Comparison of ENCODE assay signal across 8 mouse cellular contexts in genomic region chr12:12904512-12904953, GRCm38 (mm10). TPM values are rescaled to one million over a fixed set of nuclear protein-coding genes. Genes with fewer than 3 reads are reported as not detected.
DNase-seq lines count a peak whose midpoint lies in the region; ATAC-seq and TF ChIP-seq lines count a peak whose summit lies in the region.

No protein-coding gene starts in this region.

- peaks cover 13% of the 10 kb centered on the region for H3K4me1 ChIP-seq in hindbrain, embryonic 11.5 days (replicated peaks; ENCODE audit: control insufficient read depth, insufficient read depth, low read length)
- H3K4me1 ChIP-seq in lung, postnatal 0 days (ENCODE audit: insufficient read depth, low read depth, low read length): peaks cover 4% of the 10 kb centered on the region; the same call in 1 of the 2 replicates

- TF ChIP-seq EP300 in lung, postnatal 0 days (IDR thresholded peaks at IDR 0.05): no peak

- H3K27ac ChIP-seq in hindbrain, embryonic 11.5 days (ENCODE audit: low read depth, low read length): peak overlapping the region; percentile 92
- H3K27ac ChIP-seq in lung, postnatal 0 days (ENCODE audit: low read length): no peak overlapping the region

- H3K9me3 ChIP-seq in hindbrain, embryonic 11.5 days (ENCODE audit: control insufficient read depth, low read length): no peaks in the 10 kb centered on the region
- H3K9me3 ChIP-seq in lung, postnatal 0 days (ENCODE audit: low read length): no peaks in the 10 kb centered on the region

- ATAC-seq in hindbrain, embryonic 11.5 days (ENCODE audit: low FRiP score): peak; percentile 98
- ATAC-seq in lung, postnatal 0 days: peak; percentile 91

- peak overlapping the region; percentile 49 for H3K4me2 ChIP-seq in hindbrain, embryonic 11.5 days (replicated peaks; ENCODE audit: low read depth, low read length)
- peak overlapping the region; percentile 45 for H3K4me2 ChIP-seq in lung, postnatal 0 days (replicated peaks; ENCODE audit: low read depth, low read length)

- no peaks in the 10 kb centered on the region for H3K36me3 ChIP-seq in hindbrain, embryonic 11.5 days (ENCODE audit: control insufficient read depth, insufficient read depth, low read length)
- no peaks in the 10 kb centered on the region for H3K36me3 ChIP-seq in lung, postnatal 0 days (ENCODE audit: insufficient read depth, low read length)

- DNase-seq in ES-CJ7 (ENCODE audit: low read depth, low spot score): peak; percentile 69
- peak; percentile 96 for DNase-seq in cerebellum, postnatal 25 days
- DNase-seq in frontal cortex, postnatal 25 days (ENCODE audit: low spot score in 2 of 2): peak; percentile 52 to 64
- peak; percentile 90 for DNase-seq in hindbrain, embryonic 11.5 days (ENCODE audit: low spot score)
- DNase-seq in layer of hippocampus, adult 9-11 months: peak; percentile 92
- DNase-seq in lung, postnatal 0 days (ENCODE audit: low spot score): peak; percentile 65
- peak; percentile 61 for DNase-seq in retina, postnatal 7 days (ENCODE audit: low read depth, low spot score)
- no peak for DNase-seq in adipocyte (ENCODE audit: low spot score)

- H3K4me3 ChIP-seq in hindbrain, embryonic 11.5 days (ENCODE audit: low read depth, low read length): peak overlapping the region; percentile 20; the same call in 1 of the 2 replicates
- 0 out of 2 replicates have a peak overlapping the region, but pooled peaks have one; percentile 2 for H3K4me3 ChIP-seq in lung, postnatal 0 days (ENCODE audit: low read depth, low read length)

- WGBS in hindbrain, embryonic 11.5 days: 7% methylated on average over 21 of the region's 23 CpGs
- 7% methylated on average over 18 of the region's 23 CpGs for WGBS in lung, postnatal 0 days

- no peaks in the 10 kb centered on the region for H3K27me3 ChIP-seq in hindbrain, embryonic 11.5 days (ENCODE audit: control insufficient read depth, insufficient read depth, low read length)
- H3K27me3 ChIP-seq in lung, postnatal 0 days (replicated peaks; ENCODE audit: insufficient read depth, low read length): no peaks in the 10 kb centered on the region

- peak overlapping the region; percentile 78 for H3K9ac ChIP-seq in hindbrain, embryonic 11.5 days (ENCODE audit: low read depth, low read length)
- H3K9ac ChIP-seq in lung, postnatal 0 days (replicated peaks; ENCODE audit: low read depth): no peak overlapping the region

- TF ChIP-seq CTCF in lung, postnatal 0 days (IDR thresholded peaks at IDR 0.05): no peak

RNA-seq across cellular contexts. Expression of gene Mycn, which starts 37.2 kb away (rescaled TPM):
- 81.2 and 98.1 TPM in 2 replicates for polyA plus RNA-seq in hindbrain, embryonic 11.5 days (2014; fragmentation: Nextera tagmentation; extraction: Ambion mirVana)
- 10.2 and 10.9 TPM in 2 replicates for polyA plus RNA-seq in lung, postnatal 0 days (2015; fragmentation: Nextera tagmentation; extraction: Ambion mirVana)
